In genomic region chr14:31918921-31919320, GRCm38 (mm10) we compare ENCODE assay signal across 18 mouse cellular contexts.
DNase-seq lines count a peak whose midpoint lies in the region; TF ChIP-seq lines count a peak whose summit lies in the region.
"Had no signal": no experiment of that assay in that cellular context is flagged by ENCODE, and none has a peak within 500 bp of the region (broad histone marks: within the 10 kb centered on the region; RNA-seq: fewer than 3 reads in every experiment).

No protein-coding gene starts in this region.

- H3K9me3 ChIP-seq in E14TG2a.4 (ENCODE audit: low read length) (peaks cover 26% of the 10 kb centered on the region), ES-E14 (ENCODE audit: control insufficient read depth, insufficient read depth, low read depth, low read length) (peaks cover 6% of the 10 kb centered on the region; the same call in 1 of the 2 replicates)
- H3K9me3 ChIP-seq: embryonic facial prominence, embryonic 12.5 days; forebrain, embryonic 13.5 days had no signal

- peak overlapping the region; percentile 77 for H3K27ac ChIP-seq in ES-E14 (ENCODE audit: insufficient read depth, low read depth, low read length, poor library complexity, severe bottlenecking)
- H3K27ac ChIP-seq: embryonic facial prominence, embryonic 10.5 days; embryonic facial prominence, embryonic 12.5 days; forebrain, embryonic 13.5 days had no signal

- H3K36me3 ChIP-seq in E14TG2a.4 (ENCODE audit: insufficient read depth, low read length) = 0 out of 2 replicates have a peak, but pooled peaks cover 3% of the 10 kb centered on the region
- H3K36me3 ChIP-seq in ES-E14 (ENCODE audit: control insufficient read depth, insufficient read depth, low read length, poor library complexity, severe bottlenecking) = no peaks in the 10 kb centered on the region; the same call in 1 of the 2 replicates
- H3K36me3 ChIP-seq: embryonic facial prominence, embryonic 10.5 days; embryonic facial prominence, embryonic 12.5 days had no signal

- no peak overlapping the region for H3K9ac ChIP-seq in ES-E14 (ENCODE audit: insufficient read depth, low read depth, low read length, poor library complexity, severe bottlenecking)
- H3K9ac ChIP-seq: embryonic facial prominence, embryonic 12.5 days; forebrain, embryonic 13.5 days; forebrain, postnatal 0 days had no signal

- no peaks in the 10 kb centered on the region for H3K27me3 ChIP-seq in E14TG2a.4 (ENCODE audit: insufficient read depth, low read length)
- H3K27me3 ChIP-seq: embryonic facial prominence, embryonic 12.5 days; forebrain, embryonic 13.5 days had no signal

- H3K4me3 ChIP-seq in E14TG2a.4 (replicated peaks; ENCODE audit: low read length) (0 out of 2 replicates have a peak overlapping the region, but pooled peaks have one; percentile 2), ES-E14 (ENCODE audit: insufficient read depth in 1 of 2, low read depth in 1 of 2, low read length in 2 of 2, poor library complexity in 1 of 2, severe bottlenecking in 1 of 2) (no peak overlapping the region)
- H3K4me3 ChIP-seq: embryonic facial prominence, embryonic 10.5 days; embryonic facial prominence, embryonic 12.5 days; forebrain, embryonic 13.5 days had no signal

- TF ChIP-seq CTCF in E14TG2a.4 (conservative IDR thresholded peaks at IDR 0.05; ENCODE audit: low read length) = no peak

- DNase-seq in ES-E14 (ENCODE audit: low read depth, low spot score) (no peak), ZHBTc4 (ENCODE audit: low read depth, low spot score) (peak; percentile 83)
- no peak for DNase-seq in spleen, postnatal 4 days (ENCODE audit: low spot score in 2 of 2)
- no peak for DNase-seq in layer of hippocampus, postnatal 25 days (ENCODE audit: extremely low spot score in 1 of 2, low spot score in 1 of 2)
- DNase-seq: adrenal gland, adult 8-10 months; adrenal gland, postnatal 14 days; adrenal gland, postnatal 36 days; B cell, adult 2 months; cerebellum, adult 11-12 months; cerebellum, adult 2 months; cerebellum, adult 9-10 months; cerebellum, postnatal 10 days; cerebellum, postnatal 25 days; forebrain, postnatal 0 days had no signal

- H3K4me1 ChIP-seq in E14TG2a.4 (replicated peaks; ENCODE audit: low read depth, low read length) = peaks cover 13% of the 10 kb centered on the region
- peaks cover 0 to 6% of the 10 kb centered on the region in 2 experiments; a peak in 2 of 4 replicates for H3K4me1 ChIP-seq in ES-E14 (ENCODE audit: control insufficient read depth in 2 of 2, insufficient read depth in 2 of 2, low read length in 2 of 2, poor library complexity in 1 of 2)
- H3K4me1 ChIP-seq: embryonic facial prominence, embryonic 10.5 days; embryonic facial prominence, embryonic 12.5 days; forebrain, embryonic 13.5 days had no signal

- in situ Hi-C loops in ES-E14 (cut with MboI; ENCODE audit: low sequenced_read_pairs in 2 of 2, unreplicated experiment in 2 of 2) = no loop called here

TF ChIP-seq in ES-E14, 5 proteins besides CTCF, POLR2A, EP300 and RAD21:
- TF ChIP-seq CHD2 (IDR thresholded peaks at IDR 0.05; ENCODE audit: low read depth, low read length) (no peak), ZNF384 (IDR thresholded peaks at IDR 0.05; ENCODE audit: low read depth, low read length) (no peak), MAFK (IDR thresholded peaks at IDR 0.05; ENCODE audit: insufficient read depth, low read depth, low read length) (no peak), HCFC1 (IDR thresholded peaks at IDR 0.05; ENCODE audit: borderline replicate concordance, insufficient read depth, low read length) (no peak), ZC3H11A (IDR thresholded peaks at IDR 0.05; ENCODE audit: borderline replicate concordance, low read depth, low read length) (no peak)
